Mouse (Mus musculus) v-Abl transformed pro-B cells (cell line): ENCODE measurements around the gene Hap1.
"Not testable (repeated sequence)": the region's sequence is repeated elsewhere in the genome, so short reads cannot be mapped to it uniquely, and the experiment has no call there.

Experiments
- in situ Hi-C, 2 experiments: fragments of 400-800 bp; cut with MboI; formaldehyde crosslinking; loops; one replicate each; pipeline ENCODE4 v1.15.1; 2025; ENCODE audit not compliant: unreplicated experiment in 2 of 2

Gene Hap1

GRCm38 (mm10) chr11:100361059-100361458 is 5.1 kb upstream of the Hap1 start:
- in situ Hi-C loops: loop anchor here (5.0 to 25.0 kb wide), 5 partner anchors 46 to 826 kb away; partner anchors contain the start of gene Ccr10 (in 2 of the 2)

- in situ Hi-C loops: loop anchor here (5.0 to 25.0 kb wide), 5 partner anchors 47 to 827 kb away; partner anchors contain the start of gene Ccr10 (in 2 of the 2)
Measured at GRCm38 (mm10) chr11:100360175-100360574, 4.2 kb upstream of the Hap1 start.

- in situ Hi-C loops: loop anchor here (10.0 to 25.0 kb wide), 2 partner anchors 537 to 830 kb away; partner anchors contain the start of gene Ccr10 (in 2 of the 2)
Measured at GRCm38 (mm10) chr11:100357408-100357807, 1.5 kb upstream of the Hap1 start.

GRCm38 (mm10) chr11:100356819-100357211 is 887 bp upstream of the Hap1 start:
- in situ Hi-C loops: loop anchor here (10.0 to 25.0 kb wide), 2 partner anchors 538 to 830 kb away; partner anchors contain the start of gene Ccr10 (in 2 of the 2)

GRCm38 (mm10) chr11:100355151-100355951 is 577 bp downstream of the Hap1 start:
- in situ Hi-C loops: loop anchor here (10.0 to 25.0 kb wide), 2 partner anchors 539 to 832 kb away; partner anchors contain the start of gene Ccr10 (in 2 of the 2)

GRCm38 (mm10) chr11:100352076-100352857 is 3.7 kb downstream of the Hap1 start:
- in situ Hi-C loops: loop anchor here (10.0 to 25.0 kb wide), 2 partner anchors 543 to 835 kb away; partner anchors contain the start of gene Ccr10 (in 2 of the 2)

- in situ Hi-C loops: no loop called here
Measured at GRCm38 (mm10) chr11:100344269-100344668, 11.7 kb downstream of the Hap1 start.

GRCm38 (mm10) chr11:100335731-100336130 is 20.2 kb downstream of the Hap1 start:
- in situ Hi-C loops: no loop called here

- in situ Hi-C loops: no loop called here
Measured at GRCm38 (mm10) chr11:100333944-100334457, 21.9 kb downstream of the Hap1 start, which contains the start of gene Gast. TSS of gene Gast (plus strand) at chr11:100334407.

GRCm38 (mm10) chr11:100332766-100333515 is 23.0 kb downstream of the Hap1 start:
- in situ Hi-C loops: no loop called here

- in situ Hi-C loops: not testable (repeated sequence)
Measured at GRCm38 (mm10) chr11:100330816-100331375, 25.0 kb downstream of the Hap1 start.

GRCm38 (mm10) chr11:100330235-100330634 is 25.7 kb downstream of the Hap1 start:
- in situ Hi-C loops: no loop called here

- in situ Hi-C loops: no loop called here
Measured at GRCm38 (mm10) chr11:100327761-100328160, 28.2 kb downstream of the Hap1 start.

- in situ Hi-C loops: no loop called here
Measured at GRCm38 (mm10) chr11:100327316-100327715, 28.6 kb downstream of the Hap1 start.

GRCm38 (mm10) chr11:100325062-100325629 is 30.8 kb downstream of the Hap1 start:
- in situ Hi-C loops: no loop called here

- in situ Hi-C loops: loop anchor here in 1 of 2 experiments (25.0 kb wide), 1 partner anchor 1611 kb away; the partner anchor contains the start of gene Csf3
Measured at GRCm38 (mm10) chr11:100323578-100323977, 32.4 kb downstream of the Hap1 start.

GRCm38 (mm10) chr11:100322591-100323258 is 33.2 kb downstream of the Hap1 start:
- in situ Hi-C loops: loop anchor here in 1 of 2 experiments (25.0 kb wide), 1 partner anchor 1610 kb away; the partner anchor contains the start of gene Csf3

- in situ Hi-C loops: loop anchor here in 1 of 2 experiments (25.0 kb wide), 1 partner anchor 1609 kb away; the partner anchor contains the start of gene Csf3
Measured at GRCm38 (mm10) chr11:100321479-100322305, 34.2 kb downstream of the Hap1 start.
